ENCODE assay signal across 16 mouse cellular contexts in the genomic region with DNA sequence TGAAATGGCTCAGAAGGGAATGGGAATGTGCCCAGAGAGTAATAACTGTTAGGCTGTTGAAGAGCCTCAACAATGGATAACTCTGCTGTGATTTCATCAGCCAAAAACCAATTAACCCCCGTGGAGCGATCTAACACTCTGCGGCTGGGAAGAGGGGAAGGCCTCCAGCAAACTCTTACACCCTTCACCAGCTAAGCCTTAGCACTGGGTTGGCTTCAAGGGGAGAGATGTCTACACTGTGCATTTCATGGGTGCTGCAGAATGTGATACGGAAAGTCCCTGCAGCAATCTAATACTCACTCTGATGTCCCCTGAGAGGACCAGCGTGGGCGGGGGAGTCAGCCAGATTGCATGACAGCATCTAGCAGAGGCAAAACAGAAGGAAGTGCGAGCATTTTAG.
A peak's percentile ranks its signal among the peaks of the same experiment; 100 is the strongest.
DNase-seq lines count a peak whose midpoint lies in the region; ATAC-seq and TF ChIP-seq lines count a peak whose summit lies in the region.
"Had no signal": no experiment of that assay in that cellular context is flagged by ENCODE, and none has a peak within 500 bp of the region (broad histone marks: within the 10 kb centered on the region; RNA-seq: fewer than 3 reads in every experiment).

No protein-coding gene starts in this region.

- no peaks in the 10 kb centered on the region for H3K27me3 ChIP-seq in forebrain, postnatal 0 days (ENCODE audit: insufficient read depth, low read length)
- H3K27me3 ChIP-seq in forebrain, embryonic 10.5 days (ENCODE audit: poor library complexity, severe bottlenecking) = no peaks in the 10 kb centered on the region
- no peaks in the 10 kb centered on the region for H3K27me3 ChIP-seq in liver, embryonic 11.5 days (replicated peaks; ENCODE audit: control insufficient read depth, insufficient read depth, low read length)
- H3K27me3 ChIP-seq: forebrain, embryonic 13.5 days; intestine, embryonic 15.5 days; limb, embryonic 15.5 days had no signal

- no peaks in the 10 kb centered on the region for H3K4me1 ChIP-seq in forebrain, postnatal 0 days (ENCODE audit: insufficient read depth)
- H3K4me1 ChIP-seq in forebrain, embryonic 10.5 days = peaks cover 10% of the 10 kb centered on the region; the same call in 1 of the 2 replicates
- H3K4me1 ChIP-seq in liver, embryonic 11.5 days (replicated peaks; ENCODE audit: control insufficient read depth, insufficient read depth, low read length) = no peaks in the 10 kb centered on the region
- H3K4me1 ChIP-seq: intestine, embryonic 15.5 days; limb, embryonic 15.5 days had no signal

- no peak for TF ChIP-seq CTCF in forebrain, postnatal 0 days (IDR thresholded peaks at IDR 0.05; ENCODE audit: low read depth)

- WGBS in forebrain, postnatal 0 days = 60% methylated on average over 7 of the region's 7 CpGs
- WGBS in forebrain, embryonic 10.5 days = 73% methylated on average over 7 of the region's 7 CpGs
- WGBS in liver, embryonic 11.5 days = 69% methylated on average over 7 of the region's 7 CpGs

- H3K9ac ChIP-seq in forebrain, postnatal 0 days = no peak overlapping the region
- H3K9ac ChIP-seq in liver, embryonic 11.5 days (ENCODE audit: low read depth, low read length) = no peak overlapping the region
- H3K9ac ChIP-seq: forebrain, embryonic 13.5 days; intestine, embryonic 15.5 days; limb, embryonic 15.5 days had no signal

- H3K36me3 ChIP-seq in forebrain, postnatal 0 days (ENCODE audit: insufficient read depth) = no peaks in the 10 kb centered on the region
- no peaks in the 10 kb centered on the region for H3K36me3 ChIP-seq in forebrain, embryonic 10.5 days (replicated peaks)
- no peaks in the 10 kb centered on the region for H3K36me3 ChIP-seq in liver, embryonic 11.5 days (ENCODE audit: control insufficient read depth, insufficient read depth, low read length)
- H3K36me3 ChIP-seq: intestine, embryonic 15.5 days; limb, embryonic 15.5 days; midbrain, embryonic 10.5 days had no signal

- no peak overlapping the region for H3K27ac ChIP-seq in forebrain, postnatal 0 days (ENCODE audit: low read depth, low read length)
- H3K27ac ChIP-seq in forebrain, embryonic 10.5 days = no peak overlapping the region
- H3K27ac ChIP-seq in liver, embryonic 11.5 days (ENCODE audit: low read depth, low read length) = no peak overlapping the region
- H3K27ac ChIP-seq: forebrain, embryonic 13.5 days; intestine, embryonic 15.5 days; layer of hippocampus, adult 2 months; limb, embryonic 15.5 days; midbrain, embryonic 10.5 days had no signal

- no peak overlapping the region for H3K4me2 ChIP-seq in forebrain, postnatal 0 days (ENCODE audit: low read depth)
- H3K4me2 ChIP-seq in liver, embryonic 11.5 days = no peak overlapping the region
- H3K4me2 ChIP-seq: forebrain, embryonic 13.5 days; intestine, embryonic 15.5 days; limb, embryonic 15.5 days had no signal

- ATAC-seq in forebrain, postnatal 0 days = peak; percentile 70
- ATAC-seq in liver, embryonic 11.5 days (replicated peaks; ENCODE audit: low FRiP score) = no peak
- no peak for ATAC-seq in cerebellum, adult (ENCODE audit: insufficient number of reproducible peaks, low FRiP score, low TSS enrichment)
- ATAC-seq: activated CD4-positive, CD25-positive, alpha-beta regulatory T cell, adult 4 months; forebrain, embryonic 13.5 days; intestine, embryonic 15.5 days had no signal

- no peak overlapping the region for H3K4me3 ChIP-seq in forebrain, postnatal 0 days (ENCODE audit: low read depth, low read length)
- no peak overlapping the region for H3K4me3 ChIP-seq in forebrain, embryonic 10.5 days
- H3K4me3 ChIP-seq in liver, embryonic 11.5 days (ENCODE audit: low read depth, low read length) = no peak overlapping the region
- H3K4me3 ChIP-seq: forebrain, embryonic 13.5 days; intestine, embryonic 15.5 days; layer of hippocampus, adult 2 months; limb, embryonic 15.5 days; midbrain, embryonic 10.5 days had no signal

- DNase-seq in forebrain, postnatal 0 days = no peak
- DNase-seq in forebrain, embryonic 10.5 days (ENCODE audit: extremely low spot score, low spot score) = no peak
- DNase-seq in kidney, postnatal 10 days = peak; percentile 11
- DNase-seq in kidney, adult 18-20 months = no peak
- DNase-seq in brain, adult 2 months (ENCODE audit: low read depth, low spot score) = peak; percentile 26
- peak; percentile 49 for DNase-seq in heart, postnatal 4 days
- no peak for DNase-seq in liver, embryonic 11.5 days (ENCODE audit: low spot score)
- DNase-seq: cerebellum, adult 9-11 months; thymus, adult 18-20 months had no signal

- no peaks in the 10 kb centered on the region for H3K9me3 ChIP-seq in forebrain, postnatal 0 days (ENCODE audit: low read length)
- no peaks in the 10 kb centered on the region for H3K9me3 ChIP-seq in forebrain, embryonic 10.5 days
- no peaks in the 10 kb centered on the region for H3K9me3 ChIP-seq in liver, embryonic 11.5 days (ENCODE audit: control insufficient read depth, low read length)
- H3K9me3 ChIP-seq: forebrain, embryonic 13.5 days; intestine, embryonic 15.5 days; limb, embryonic 15.5 days; midbrain, embryonic 10.5 days had no signal

Comparison
In these comparisons a context has a peak if more than half of its experiments do, and no peak if none do; other contexts are left out.
1. DNase-seq: peak in kidney, postnatal 10 days (single experiment), brain, adult 2 months (single experiment) and heart, postnatal 4 days (single experiment); none in forebrain, postnatal 0 days (single experiment), forebrain, embryonic 10.5 days (single experiment), kidney, adult 18-20 months (single experiment) and liver, embryonic 11.5 days (single experiment).